Mouse (Mus musculus) kidney, adult 8-10 months (tissue): ENCODE results near the gene Tma7.

Experiments used
- DNase-seq, 2 experiments: peaks; one replicate each; pipeline ENCODE4 v3.0.0; 2022

The Tma7 gene

DNA sequence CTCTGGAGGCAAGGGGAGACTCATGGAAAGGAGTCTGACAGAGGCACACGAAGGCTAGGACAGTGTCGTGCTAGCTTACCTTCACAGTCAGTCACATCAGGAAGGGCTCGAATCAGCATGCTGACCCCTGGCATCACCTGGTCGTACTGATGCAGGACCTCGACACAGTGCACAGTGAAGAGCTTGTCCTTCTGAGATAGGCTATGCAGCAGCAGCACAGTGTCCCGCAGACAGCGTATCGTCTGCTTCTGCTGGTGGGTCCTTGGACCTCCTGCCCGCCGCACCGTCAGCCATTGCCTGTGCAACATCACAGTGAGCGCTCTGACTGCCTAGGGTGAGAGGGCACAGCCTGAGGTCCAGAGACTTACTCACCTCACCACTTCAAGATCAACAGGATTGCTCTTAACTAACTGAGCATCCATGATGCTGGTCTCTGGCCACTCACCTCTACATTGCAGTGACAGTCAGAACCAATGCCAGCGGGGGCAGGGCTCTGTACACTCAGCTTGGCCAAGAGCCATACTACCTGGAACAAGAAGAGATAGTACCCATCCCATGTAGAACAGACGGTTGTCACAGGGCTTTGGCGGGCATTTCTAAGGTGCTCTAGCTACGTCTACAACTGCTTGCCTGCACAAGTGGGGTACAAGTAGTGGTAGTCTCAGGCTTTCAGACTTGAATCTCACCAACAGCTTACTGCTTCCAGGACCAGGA, 22.0 kb downstream of the Tma7 start:
- DNase-seq = peak in 1 of 2 experiments; percentile 25

DNA sequence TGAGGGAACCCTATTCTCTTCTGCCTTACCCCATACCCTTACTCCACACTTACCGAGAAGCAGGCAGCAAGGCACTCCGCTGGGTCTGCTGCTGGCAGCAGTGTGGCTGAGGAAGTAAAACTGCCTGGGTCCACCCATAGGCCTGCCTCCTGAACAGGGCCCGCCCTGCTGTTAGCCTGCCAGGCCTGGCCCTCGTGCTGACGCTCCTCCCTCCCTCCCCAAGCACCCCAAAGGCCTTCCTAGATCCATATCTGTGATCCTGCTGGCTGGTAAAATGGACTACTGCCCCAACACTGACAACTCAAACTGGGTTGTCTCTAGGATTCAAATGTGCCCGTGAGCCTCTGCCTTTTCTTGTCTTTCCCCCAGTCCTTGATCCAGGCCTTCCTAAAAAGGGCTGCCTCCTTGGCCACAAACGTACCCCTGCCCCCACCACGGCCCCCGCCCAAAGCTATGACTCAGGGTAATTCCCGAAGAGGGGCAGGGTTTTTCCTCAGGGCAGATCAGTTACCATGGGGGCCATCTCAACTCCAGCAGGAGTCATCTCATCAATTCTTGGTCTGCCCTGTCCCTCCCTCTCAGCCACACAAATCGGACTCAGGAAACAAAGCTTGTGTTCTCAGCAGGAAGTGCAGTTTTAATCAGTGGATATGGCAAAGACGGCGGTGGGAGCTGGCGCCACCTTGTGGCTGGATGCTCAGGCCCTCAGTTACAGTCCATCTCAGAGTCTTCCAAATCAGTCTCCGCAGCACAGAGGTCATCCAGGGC, 23.1 kb downstream of the Tma7 start, which contains the start of gene Trex1:
Gene Trex1 (minus strand): TSS at position 599 of the 768 bp plus-strand sequence.
- DNase-seq = peak; percentile 92

DNA sequence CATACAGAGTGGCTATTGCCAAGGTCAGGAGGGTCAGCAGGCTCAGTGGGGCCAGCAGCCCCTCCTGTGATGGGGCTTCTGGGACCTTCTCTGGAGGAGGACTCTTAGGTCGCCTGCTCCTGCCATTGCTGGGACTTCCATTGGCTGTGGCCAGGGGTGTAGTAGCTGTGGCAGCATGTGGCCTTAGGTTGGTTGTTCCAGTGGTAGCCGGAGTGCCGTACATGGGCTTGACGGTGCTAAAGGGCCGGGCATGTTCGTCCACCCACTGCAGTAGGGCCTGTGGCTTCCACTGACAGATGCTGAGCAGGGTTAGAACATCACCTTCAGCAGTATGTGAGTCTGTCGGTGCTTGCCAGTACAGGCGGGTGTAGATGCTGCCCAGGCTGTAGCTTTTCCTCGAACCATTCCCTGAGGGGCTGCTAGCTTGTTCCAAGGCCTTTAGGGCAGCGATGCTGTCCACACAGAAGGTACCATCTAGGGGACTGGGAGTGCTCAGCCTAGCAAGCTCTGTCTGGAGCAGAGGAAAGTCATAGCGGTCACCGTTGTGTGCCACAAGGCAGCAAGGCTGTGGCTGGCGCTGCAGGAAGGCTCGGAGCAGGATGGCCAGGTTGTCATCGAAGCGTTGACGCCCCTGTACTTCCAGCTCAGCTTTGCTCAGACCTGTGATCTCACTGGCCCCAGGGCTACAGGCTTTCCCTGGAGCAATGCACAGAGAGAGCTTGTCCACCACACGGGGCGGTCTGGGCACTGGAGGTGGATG, 24.2 kb downstream of the Tma7 start:
- no peak for DNase-seq

DNA sequence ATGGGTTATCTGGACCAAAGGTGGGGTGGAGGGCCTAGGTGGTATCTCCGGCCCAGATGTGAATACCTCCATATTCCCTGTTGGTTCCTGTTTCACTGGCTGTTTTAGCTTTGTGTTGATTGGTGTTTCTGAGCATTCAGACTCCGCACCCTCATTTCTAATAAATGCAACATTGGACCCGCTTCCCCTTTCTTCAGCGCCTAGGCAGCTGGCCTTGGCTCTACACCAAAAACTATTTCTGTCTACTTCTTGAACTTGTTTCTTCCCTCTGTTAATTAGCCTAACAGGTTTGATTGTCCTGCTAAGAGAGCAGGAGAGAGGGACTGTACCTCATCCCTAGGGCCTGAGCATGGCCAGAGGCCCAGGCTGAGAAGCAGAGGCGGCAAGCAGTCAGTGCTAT, 24.8 kb downstream of the Tma7 start:
- DNase-seq = no peak

DNA sequence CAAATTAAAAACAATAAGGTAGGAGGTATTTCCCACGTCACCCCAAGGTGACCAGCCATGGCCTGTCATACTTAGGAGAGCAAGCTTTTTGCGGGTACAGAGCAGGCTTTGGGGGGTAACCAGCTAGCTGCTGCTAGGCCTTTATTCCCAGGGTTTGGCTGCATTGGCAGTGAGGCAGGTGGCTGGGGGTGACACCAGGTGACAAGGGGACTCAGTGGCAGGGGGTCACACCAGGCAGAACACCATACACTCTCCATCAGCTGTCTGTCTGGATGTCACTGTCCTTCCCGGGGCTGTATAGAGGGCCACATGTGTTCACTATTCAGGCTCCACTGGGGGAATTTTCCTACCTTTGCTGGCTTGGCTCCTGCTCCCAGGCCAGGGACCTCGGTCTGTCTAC, 25.5 kb downstream of the Tma7 start:
- no peak for DNase-seq

DNA sequence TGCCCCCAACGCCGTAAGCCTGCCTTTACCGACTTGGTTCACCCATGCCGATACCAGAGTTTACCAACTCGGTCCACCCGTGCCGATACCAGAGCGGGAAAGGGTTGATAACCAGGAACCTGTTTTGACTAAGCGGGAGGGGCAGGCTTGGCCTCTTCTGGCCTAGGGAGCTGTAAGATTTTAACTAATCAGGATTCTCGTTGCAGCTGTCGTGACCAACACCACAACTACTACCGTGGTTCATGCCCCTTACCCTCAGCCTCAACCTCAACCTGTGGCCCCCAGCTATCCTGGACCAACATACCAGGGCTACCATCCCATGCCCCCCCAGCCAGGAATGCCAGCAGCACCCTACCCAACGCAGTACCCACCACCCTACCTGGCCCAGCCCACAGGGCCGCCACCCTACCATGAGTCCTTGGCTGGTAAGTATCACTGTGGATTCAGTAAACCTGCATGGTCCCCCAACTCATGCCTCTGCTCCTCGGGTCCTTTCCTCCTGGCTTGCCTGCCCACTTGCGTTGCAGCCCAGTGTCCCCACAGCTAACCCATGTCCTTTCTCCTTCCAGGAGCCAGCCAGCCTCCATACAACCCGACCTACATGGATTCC, 26.2 kb downstream of the Tma7 start:
- no peak for DNase-seq

DNA sequence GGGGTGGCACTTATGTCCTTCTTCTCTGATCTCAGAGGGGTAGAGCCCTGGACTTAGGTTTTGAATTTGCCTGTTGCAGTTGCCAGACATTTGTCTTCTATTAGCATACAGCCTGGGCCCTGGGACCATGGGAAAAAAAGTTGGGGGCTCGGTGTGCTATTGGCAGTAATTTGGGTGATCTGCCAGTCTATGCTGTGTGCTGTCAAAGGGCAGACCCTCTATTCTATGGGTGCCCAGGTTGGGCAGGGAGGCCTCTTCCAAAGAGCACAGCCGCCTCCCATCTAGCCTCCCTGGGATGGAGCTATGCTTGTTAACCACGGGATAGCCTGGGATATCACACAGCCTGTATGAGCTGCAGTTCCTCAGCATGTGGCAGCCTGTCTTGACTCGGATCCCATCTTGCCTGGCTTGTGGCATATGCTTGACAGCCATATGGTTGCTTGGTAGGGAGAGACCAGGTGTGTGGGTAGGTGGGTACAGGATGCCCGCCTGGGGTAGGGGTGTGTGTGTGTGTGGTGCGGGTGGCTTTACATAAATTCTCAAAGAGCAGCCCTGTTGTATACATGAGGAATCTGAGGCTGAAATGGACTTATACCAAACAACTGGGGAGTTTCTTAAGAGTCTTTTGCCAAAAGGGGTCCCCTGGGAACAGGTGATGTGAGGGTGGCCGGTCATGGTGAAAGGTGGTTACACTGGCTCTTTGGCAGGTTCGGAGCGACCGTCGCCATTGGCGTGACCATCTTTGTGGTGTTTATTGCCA, 26.9 kb downstream of the Tma7 start:
- no peak for DNase-seq

DNA sequence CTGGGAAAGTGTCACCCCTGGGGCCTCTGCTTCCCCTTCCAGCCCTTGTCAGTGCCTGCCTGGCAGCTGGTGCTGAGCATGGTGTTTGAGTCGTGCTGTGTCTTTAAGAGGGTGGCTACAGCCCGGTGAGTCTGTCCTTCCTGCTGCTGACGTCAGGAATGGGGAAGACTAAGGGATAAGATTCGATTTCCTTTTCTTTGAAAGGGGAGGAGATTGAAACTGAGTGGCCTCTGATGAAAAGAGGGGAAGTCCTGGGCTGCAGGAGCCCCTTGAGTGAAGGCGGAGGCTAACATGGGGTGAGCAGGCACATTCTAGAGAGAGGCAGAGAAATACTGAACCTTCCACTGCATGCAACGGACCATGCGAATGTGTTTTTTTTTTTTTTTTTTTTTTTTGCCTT, 27.7 kb downstream of the Tma7 start:
- peak; percentile 67 to 76 for DNase-seq

DNA sequence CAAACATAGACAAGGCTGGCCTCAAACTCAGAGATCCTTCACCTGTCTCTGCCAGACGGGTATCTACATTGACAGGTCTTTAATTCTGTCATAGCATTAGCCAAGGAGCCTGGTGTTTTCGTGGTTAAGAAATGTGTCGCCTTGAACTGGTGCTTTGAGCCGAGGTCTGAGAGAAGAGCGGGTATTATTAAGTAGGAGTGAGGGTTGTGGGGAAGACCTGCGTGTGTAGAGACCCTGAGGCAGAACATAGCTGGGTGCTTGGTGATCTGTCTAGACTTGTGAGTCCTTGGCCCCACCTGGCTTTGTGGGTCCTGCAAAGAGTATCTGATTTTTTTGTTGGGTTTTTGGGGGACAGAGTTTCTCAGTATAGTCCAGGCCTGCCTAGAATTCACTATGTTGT, 28.5 kb downstream of the Tma7 start:
- DNase-seq = no peak

DNA sequence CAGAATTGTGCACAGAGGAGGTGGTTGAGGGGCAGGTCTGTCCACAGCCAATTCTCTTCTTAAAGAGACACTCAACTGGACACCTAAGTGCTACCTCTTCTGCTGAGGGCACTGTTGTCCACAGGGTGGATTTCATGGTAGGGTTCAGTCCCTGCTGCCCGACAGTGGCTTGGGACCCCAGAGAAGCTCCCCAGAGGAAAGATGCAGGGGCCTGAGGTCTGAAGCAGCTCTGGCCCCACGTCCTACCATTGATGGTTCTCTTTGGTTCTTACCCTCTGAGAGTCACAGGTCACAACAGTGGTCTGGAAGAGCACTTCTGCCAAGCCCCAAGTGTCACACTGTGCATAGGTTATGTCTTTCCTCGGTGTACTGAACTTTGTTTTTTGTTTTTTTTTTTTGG, 29.0 kb downstream of the Tma7 start:
- DNase-seq = no peak

DNA sequence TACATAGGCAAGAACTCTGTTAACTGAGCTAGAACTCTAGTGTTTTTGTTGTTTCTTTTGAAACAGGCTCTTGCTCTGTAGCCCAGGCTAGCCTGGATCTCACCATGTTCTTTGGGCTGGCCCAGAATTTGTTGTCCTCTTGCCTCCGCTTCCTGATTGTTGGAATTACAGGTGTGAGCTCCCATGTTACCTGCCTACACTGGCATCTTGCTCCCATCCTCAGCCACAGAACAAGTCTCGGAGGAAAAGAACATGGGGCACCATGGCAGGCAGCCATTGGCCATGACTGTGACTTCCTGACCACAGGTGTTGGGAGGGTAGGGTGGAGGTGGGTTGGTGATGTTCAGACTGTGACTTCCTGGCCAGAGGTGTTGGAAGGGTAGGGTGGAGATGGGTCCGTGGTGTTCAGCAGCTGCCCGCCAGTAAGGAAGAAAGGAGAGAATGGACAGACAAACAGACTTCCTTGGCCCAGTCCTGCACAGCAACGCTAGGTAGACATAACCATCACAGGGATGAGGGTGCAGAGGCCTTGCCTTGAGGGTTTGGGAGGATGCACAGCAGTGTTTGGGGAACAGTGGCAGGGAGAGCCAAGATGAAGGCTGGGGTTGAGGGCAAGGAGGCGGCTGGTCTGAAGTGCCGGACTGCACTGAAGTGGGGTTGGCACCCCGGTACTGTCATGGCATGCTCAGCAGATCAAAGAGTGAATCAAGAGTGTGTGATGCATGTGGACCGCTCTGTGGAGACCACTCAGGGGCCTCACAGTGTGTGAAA, 29.7 kb downstream of the Tma7 start:
- DNase-seq = no peak

DNA sequence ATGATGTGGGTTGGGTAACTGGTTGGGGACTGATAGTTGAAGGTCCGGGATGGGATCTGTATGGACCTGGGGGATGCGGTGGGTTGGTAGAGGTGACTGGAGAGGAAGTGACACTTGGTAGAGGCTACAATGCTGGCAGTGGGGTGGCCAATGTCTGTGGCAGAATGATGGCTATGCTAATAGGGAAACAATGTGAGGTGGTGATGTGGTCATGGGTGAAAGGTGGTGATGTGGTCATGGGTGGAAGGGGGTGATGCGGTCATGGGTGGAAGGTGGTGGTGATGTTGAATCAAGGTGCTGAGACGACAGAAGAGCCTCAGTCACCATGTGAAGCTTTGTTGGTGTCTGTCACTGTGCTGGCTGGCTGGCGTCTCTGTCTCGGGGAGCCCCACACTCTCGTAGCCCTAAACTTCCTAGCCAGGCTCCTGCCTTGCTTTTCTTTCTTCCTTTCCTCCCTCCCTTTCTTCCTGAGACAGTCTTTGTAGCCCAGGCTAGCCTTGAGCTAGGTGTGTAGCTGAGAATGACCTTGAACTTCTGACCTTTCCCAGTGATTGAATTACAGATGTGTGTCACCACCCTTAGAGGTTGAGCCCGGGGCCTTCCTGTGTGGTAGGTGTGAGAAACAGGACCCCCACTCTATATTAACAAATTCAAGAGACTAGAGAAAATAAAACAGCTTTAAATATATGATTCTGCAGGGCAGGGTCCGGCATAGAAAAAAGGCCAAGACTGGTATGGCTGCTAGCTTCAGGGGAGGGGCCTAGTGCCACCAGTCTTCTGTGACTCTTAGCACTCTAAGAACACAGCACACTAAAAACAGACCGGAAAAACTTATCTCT, 30.5 kb downstream of the Tma7 start:
- no peak for DNase-seq

DNA sequence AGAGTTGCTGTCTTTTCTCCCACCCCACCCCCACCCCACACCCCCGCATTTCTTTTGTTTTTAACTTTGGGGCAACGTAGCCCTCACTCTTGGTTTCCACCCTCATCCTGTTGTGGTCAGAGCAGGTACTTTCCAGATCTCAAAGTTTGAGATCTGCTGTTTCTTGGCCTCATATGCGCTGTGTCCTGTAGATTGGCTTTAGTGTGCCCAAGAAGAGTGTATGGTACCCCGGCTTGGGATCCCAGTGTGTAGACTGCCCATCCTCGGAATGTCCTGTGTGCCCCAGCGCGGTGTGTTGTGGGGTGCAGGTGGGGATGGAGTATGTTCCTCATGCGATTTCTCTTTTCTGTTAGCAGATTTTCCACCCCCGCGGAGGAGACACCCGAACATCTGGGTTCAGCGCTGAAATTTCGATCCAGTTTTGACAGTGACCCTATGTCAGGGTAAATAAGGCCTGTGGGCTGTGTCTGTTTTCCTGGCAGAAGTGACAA, 31.3 kb downstream of the Tma7 start:
- DNase-seq = no peak

DNA sequence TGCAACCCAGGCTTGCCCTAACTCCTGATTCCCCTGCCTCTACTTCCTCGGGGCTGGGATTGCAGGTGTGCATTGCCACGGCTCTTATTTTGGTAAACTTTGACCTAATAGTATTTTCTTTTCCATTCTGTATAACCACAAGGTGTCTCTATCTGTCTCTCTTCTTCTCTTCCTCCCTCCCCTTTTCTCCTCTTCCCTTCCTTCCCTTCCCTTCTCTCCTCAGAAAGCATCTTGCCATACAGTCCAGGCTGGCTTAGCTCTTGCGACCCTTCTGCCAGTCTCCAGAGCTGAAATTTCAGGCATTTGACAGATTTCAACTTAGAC, 31.8 kb downstream of the Tma7 start:
- DNase-seq = no peak

DNA sequence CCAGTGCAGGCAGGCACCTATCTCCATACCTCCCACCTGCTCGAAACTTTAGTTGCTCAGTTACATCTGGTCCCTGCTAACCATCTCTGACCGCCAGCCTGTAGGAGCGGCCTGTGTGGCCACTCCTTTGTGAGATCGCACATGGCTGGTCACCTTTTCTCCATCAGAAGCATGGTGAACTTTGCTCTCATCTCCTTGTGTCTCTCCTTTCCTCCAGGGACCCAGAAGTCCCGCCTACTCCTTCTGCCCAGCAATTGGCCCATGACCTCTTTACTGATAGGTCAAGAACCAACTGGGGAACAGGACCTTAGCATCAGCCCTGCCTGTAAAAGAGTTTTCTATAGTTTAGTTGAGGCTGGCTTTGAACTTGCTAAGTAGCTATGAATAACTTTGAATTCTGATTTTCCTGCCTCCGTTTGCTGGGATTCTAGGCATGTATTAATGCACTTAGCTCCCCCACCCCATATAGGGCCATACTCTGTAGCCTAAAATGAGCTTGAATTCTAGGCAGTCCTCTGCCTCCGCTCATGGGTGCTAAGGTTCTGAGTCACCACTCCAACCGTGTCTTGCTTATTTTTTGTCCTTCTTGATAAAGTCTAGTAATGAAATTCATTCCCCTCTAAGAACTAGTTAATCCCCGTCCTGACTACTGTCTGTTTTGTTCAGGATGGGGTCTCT, 32.3 kb downstream of the Tma7 start:
- no peak for DNase-seq

DNA sequence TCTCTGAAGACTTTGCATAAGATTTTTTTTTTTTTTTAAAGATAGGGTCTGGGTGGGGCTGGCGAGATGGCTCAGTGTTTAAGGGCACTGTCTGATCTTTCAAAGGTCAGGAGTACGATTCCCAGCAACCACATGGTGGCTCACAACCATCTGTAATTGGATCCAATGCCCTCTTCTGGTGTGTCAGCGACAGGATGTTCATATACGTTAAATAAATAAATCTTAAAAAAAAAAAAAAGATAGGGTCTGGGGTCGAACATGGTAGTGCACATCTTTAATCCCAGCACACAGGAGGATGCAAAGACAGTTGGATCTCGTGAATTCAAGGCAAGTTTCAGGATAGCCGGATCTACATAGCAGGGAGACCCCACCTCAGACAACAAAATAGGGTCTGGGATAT, 33.1 kb downstream of the Tma7 start:
- DNase-seq = no peak

DNA sequence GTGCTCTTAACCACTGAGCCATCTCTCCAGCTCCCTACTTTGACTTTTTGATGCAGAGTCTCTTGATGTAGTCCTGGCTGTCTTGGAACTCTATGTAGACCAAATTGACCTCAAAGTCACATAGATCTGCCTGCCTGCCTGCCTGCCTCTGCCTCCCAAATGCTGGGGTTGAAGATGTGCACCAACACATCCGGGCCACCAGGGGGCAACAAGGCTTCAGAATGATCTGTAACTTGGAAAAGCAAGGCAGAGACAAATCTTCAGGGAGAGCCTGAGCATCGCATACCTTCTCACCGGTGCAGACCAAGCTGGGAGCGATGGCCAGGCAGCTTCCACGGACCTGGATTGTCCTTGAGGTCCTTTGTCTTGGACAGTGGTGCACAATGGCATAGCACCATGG, 36.1 kb downstream of the Tma7 start:
- peak; percentile 54 to 71 for DNase-seq

DNA sequence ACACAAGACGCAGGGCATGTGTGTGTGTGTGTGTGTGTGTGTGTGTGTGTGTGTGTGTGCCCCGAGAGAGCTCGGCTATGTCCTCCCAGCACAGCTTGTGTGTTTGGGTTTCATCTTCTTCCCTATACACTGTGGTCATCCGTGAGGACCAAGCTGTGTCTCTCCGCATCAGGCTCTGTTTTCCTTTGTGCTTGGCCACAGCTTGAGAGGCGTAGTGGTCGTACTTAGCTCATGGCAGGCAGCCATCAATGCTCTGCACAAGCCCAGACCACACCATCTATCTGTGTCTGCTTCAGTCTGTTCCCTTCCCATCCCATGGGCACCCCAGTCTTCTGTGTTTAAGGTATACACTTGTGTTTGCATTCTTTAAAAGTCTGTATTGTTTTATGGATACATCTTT, 41.0 kb downstream of the Tma7 start:
- DNase-seq = no peak

DNA sequence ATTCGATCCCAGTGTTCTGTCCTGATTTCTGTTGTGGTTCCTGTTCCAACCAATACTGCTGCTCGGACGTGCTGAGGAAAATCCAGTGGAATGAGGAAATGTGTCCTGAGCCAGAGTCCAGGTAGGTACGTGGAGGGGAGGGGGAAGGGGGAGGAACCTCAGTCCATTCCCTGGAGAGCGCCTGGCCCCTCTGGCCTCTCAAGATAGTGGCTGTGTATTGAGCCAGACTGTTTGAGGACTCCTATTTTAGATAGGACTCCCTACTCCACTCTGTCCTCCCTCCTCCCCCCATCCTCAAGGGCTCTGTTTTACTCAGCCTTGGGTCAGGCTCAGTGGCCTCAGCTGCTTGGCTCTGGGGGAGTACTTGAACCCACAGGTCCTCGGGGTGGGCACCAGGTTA, 41.5 kb downstream of the Tma7 start:
- peak; percentile 25 to 55 for DNase-seq

DNA sequence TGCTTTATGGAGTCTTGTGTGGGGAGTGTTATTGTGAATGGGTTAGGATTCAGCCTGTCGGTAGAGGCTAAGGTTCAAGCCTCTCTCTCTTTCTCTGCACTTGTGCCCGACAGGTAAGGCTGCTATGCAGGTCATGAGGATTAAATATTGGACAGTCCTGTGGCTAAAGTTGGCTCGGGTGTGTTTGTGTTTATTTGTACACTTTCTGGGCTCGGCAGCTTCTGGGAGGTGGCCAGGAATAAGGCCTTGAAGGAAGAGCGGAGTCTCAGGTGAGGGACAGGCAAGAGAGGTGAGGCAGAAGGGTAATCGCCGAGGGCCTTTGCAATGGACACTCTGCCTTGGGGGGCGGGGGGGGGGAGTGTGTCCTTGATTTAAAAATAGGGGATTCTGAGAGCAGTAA, 42.2 kb downstream of the Tma7 start:
- DNase-seq = peak; percentile 61 to 65
